Mouse (Mus musculus) kidney, adult 2 months (tissue): ENCODE measurements around the gene Cib4.

Source experiments
- CTCF ChIP-seq: fragments of 200-500 bp; conservative IDR thresholded peaks from 2 replicates; pipeline ENCODE4 v1.5.1; 2011; ENCODE audit warnings: low read depth, mild to moderate bottlenecking, control low read depth, low read length, moderate library complexity, mixed read lengths; ENCODE audit not compliant: insufficient read depth, insufficient read length
- POLR2A ChIP-seq: fragments of 200-500 bp; IDR thresholded peaks from one replicate; pipeline ENCODE4 v1.6.1; 2011; ENCODE audit warnings: low read depth, low read length, control low read depth

DNA sequence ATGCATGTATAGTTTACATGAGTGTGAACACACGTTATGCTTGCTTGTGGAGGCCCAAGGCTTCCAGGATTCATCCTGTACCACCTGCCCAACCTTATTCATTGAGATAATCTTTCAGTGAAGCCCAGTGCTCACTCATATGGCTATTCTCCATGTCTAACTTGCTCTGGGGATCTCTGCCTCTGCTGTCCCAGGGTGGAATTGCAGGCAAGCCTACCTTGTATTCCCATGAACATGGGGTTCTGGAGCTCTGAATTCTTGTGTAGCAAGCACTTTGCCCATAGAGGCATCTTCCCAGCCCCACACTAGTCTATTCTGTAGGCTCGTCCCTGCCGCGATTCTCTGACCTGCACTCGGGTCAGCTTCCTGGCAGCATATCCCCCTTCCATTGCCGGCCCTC is 89.6 kb downstream of the Cib4 start:
- TF ChIP-seq POLR2A (no peak), CTCF (peak; percentile 49)
